Mouse (Mus musculus) left cerebral cortex, adult 11 months (tissue): ENCODE results near the gene Olfr270.

ENCODE experiments used
- DNase-seq: peaks from one replicate; pipeline ENCODE4 v3.0.0; 2022; ENCODE audit warnings: low spot score

Olfr270 gene

GRCm38 (mm10) chr4:52964247-52964646 is at the start of gene Olfr270:
TSS of gene Olfr270 (plus strand) at chr4:52964547.
- DNase-seq: no peak

GRCm38 (mm10) chr4:52916659-52917310 is 47.6 kb upstream of the Olfr270 start:
- no peak for DNase-seq

GRCm38 (mm10) chr4:52917311-52917688 is 47.0 kb upstream of the Olfr270 start:
- DNase-seq: no peak

- DNase-seq: no peak
Measured at GRCm38 (mm10) chr4:52919078-52919477, 45.3 kb upstream of the Olfr270 start, which contains the start of gene Olfr272. TSS of gene Olfr272 (minus strand) at chr4:52919178.

GRCm38 (mm10) chr4:52930480-52930879 is 33.9 kb upstream of the Olfr270 start:
- DNase-seq: no peak

- DNase-seq: no peak
Measured at GRCm38 (mm10) chr4:52946665-52947064, 17.7 kb upstream of the Olfr270 start.

- DNase-seq: no peak
Measured at GRCm38 (mm10) chr4:52949005-52949404, 15.3 kb upstream of the Olfr270 start.

- peak; percentile 37 for DNase-seq
Measured at GRCm38 (mm10) chr4:52958693-52959092, 5.7 kb upstream of the Olfr270 start.

- DNase-seq: peak; percentile 16
Measured at GRCm38 (mm10) chr4:52985216-52985615, 20.9 kb downstream of the Olfr270 start.

- no peak for DNase-seq
Measured at GRCm38 (mm10) chr4:52986266-52986665, 21.9 kb downstream of the Olfr270 start.

- DNase-seq: no peak
Measured at GRCm38 (mm10) chr4:52989248-52989647, 24.9 kb downstream of the Olfr270 start, which contains the start of gene Nipsnap3a. TSS of gene Nipsnap3a (plus strand) at chr4:52989272.

- no peak for DNase-seq
Measured at GRCm38 (mm10) chr4:52999449-52999848, 35.1 kb downstream of the Olfr270 start.

GRCm38 (mm10) chr4:53000154-53000553 is 35.8 kb downstream of the Olfr270 start:
- no peak for DNase-seq

GRCm38 (mm10) chr4:53009183-53009582 is 44.8 kb downstream of the Olfr270 start:
- no peak for DNase-seq

GRCm38 (mm10) chr4:53009871-53010270 is 45.5 kb downstream of the Olfr270 start:
- no peak for DNase-seq

- DNase-seq: peak; percentile 96
Measured at GRCm38 (mm10) chr4:53011732-53012361, 47.5 kb downstream of the Olfr270 start, which contains the start of gene Nipsnap3b. TSS of gene Nipsnap3b (plus strand) at chr4:53011880.

- no peak for DNase-seq
Measured at GRCm38 (mm10) chr4:53014421-53014820, 50.1 kb downstream of the Olfr270 start.

- no peak for DNase-seq
Measured at GRCm38 (mm10) chr4:53015024-53015423, 50.7 kb downstream of the Olfr270 start.

GRCm38 (mm10) chr4:53018392-53018791 is 54.0 kb downstream of the Olfr270 start:
- no peak for DNase-seq
